Mouse (Mus musculus) G1E (cell line): ENCODE measurements around the gene Ncor1.

Experiments used
- CTCF ChIP-seq: IDR thresholded peaks from 2 replicates; pipeline ENCODE4 v1.5.1; 2012; ENCODE audit warnings: low read depth, low read length, inconsistent platforms, mixed read lengths
- GATA1 ChIP-seq: IDR thresholded peaks from 2 replicates; pipeline ENCODE4 v1.6.1; 2012; ENCODE audit warnings: borderline replicate concordance, low read length, inconsistent platforms, mixed read lengths
- TAL1 ChIP-seq: conservative IDR thresholded peaks from 2 replicates; pipeline ENCODE4 v1.6.1; 2012; ENCODE audit warnings: low read depth, low read length, inconsistent platforms, mixed read lengths

DNA sequence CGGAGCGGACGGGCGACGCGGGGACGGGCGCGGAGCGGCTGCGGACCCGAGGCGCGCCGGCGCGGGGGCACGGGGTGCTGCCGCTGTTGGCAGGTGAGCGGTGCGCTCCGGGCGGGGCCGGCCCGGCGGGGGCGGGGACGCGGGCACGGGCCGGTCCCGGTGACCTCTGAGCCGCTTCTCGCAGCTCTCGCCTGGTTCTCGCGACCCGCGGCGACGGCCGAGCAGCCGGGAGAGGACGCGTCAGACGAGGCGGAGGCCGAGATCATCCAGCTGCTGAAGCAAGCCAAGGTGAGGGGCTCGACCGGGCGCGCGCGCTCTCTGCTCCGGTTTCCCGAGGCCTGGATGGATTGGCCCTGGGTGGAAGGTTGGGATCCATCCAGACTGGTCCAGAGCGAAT, 176.7 kb downstream of the Ncor1 start:
- TF ChIP-seq CTCF: no peak
- no peak for TF ChIP-seq GATA1
- no peak for TF ChIP-seq TAL1
